Mouse (Mus musculus): ENCODE data around the gene Ngly1. TPM values are rescaled to one million over a fixed set of nuclear protein-coding genes. Genes with fewer than 3 reads are reported as not detected.
A peak's percentile ranks its signal among the peaks of the same experiment; 100 is the strongest.

The Ngly1 gene
- total RNA-seq (2014; rRNA removed; ENCODE audit: low replicate concordance) (25.7 and 34.3 TPM in 2 replicates), polyA plus RNA-seq (2015; fragmentation: Nextera tagmentation; extraction: Ambion mirVana) (27.0 and 29.3 TPM in 2 replicates)

DNA sequence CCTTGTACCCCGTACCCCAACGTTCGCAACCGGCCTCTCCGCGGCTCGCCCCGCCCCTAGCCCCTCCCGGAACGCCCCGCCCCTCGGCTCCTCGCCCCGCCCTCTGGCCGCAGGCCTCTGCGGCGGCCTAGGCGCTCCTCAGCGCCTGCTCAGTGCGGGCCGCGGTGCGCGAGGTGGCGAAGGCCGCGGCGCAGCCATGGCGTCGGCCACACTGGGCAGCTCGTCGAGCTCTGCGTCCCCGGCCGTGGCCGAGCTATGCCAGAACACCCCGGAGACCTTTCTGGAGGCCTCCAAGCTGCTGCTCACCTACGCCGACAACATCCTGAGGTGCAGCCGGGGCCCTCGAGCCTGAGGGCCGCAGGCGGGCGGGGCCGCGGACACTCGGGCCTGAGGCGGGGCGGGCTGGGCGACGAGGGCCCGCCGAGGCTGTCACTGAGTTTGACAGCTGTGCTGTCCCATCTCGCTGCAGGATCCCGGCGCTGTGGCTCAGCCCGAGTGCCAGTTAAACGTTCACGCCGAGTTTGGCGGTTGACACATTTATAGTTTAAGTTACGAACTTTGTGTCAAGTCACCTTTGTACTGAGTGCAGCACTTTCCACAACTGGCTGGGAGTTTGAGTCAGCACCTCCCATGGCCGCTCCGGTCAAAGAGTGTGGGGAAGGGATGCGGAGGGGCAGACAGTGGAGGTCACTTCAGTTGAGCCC, at the start of gene Ngly1, which contains the start of gene Oxsm:
TSS of gene Ngly1 (plus strand) at position 110 of the 704 bp plus-strand sequence.
TSS of gene Oxsm (minus strand) at position 638 of the 704 bp plus-strand sequence.
- TF ChIP-seq CTCF (IDR thresholded peaks at IDR 0.05; ENCODE audit: low read depth) (no peak), EP300 (IDR thresholded peaks at IDR 0.05; ENCODE audit: low read depth) (no peak)
- ATAC-seq (ENCODE audit: insufficient read depth, low read depth) (peak; percentile 99), DNase-seq (ENCODE audit: low spot score) (peak; percentile 72)
- H3K27me3 ChIP-seq (ENCODE audit: control insufficient read depth, insufficient read depth, low read length): no peaks in the 10 kb centered on the region
- H3K9ac ChIP-seq (replicated peaks; ENCODE audit: low read depth, low read length): peak within 1 kb of the TSS; percentile 91
- under 1% methylated on average over 65 of the region's 65 CpGs for whole genome bisulfite sequencing
- H3K4me1 ChIP-seq (ENCODE audit: control insufficient read depth, insufficient read depth): peaks cover 13% of the 10 kb centered on the region; the same call in 1 of the 2 replicates
- no peaks in the 10 kb centered on the region for H3K36me3 ChIP-seq (replicated peaks; ENCODE audit: control insufficient read depth, insufficient read depth, low read length)
- H3K4me3 ChIP-seq (ENCODE audit: low read depth, low read length): peak within 1 kb of the TSS; percentile 70
- H3K4me2 ChIP-seq (ENCODE audit: low read depth, low read length): peak within 1 kb of the TSS; percentile 75
- H3K27ac ChIP-seq (ENCODE audit: low read depth): peak within 1 kb of the TSS; percentile 92
- no peaks in the 10 kb centered on the region for H3K9me3 ChIP-seq (replicated peaks; ENCODE audit: control insufficient read depth, low read length)

DNA sequence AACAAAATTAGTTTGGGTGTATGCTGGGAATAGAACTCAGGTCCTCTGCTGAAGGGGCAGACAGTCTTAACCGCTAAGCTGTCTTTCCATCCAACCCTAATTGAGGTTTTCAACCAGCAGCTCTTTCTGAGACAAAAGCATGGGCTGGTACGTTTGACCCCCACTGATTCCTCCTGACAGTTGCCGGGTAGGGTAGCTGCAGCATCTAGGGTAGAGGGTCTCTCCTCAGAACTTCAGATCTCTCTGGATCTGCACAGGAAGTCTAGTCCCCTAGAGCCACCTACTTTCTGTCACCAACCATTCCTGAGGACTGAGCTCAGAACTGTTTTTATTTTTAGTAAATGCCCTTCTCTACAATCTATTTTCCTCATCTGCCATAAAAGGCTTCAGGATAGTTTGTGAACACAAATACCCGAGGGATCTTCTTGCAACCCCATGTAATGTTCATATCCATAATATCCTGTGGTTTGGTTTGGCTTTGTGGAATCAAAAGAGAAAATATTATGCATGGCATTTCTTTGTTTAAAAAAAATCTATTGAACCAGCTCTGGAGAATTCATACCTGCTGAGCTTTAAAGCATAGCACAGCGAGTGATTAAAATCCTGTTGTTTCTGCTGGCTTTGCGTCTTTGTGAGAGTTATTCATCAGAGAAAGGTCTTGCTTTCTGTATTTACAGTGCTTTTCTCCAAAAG, 48.7 kb upstream of the Ngly1 start:
- Histone ChIP-seq H3K36me3 (replicated peaks; ENCODE audit: control insufficient read depth, insufficient read depth, low read length) (no peaks in the 10 kb centered on the region), H3K4me1 (ENCODE audit: control insufficient read depth, insufficient read depth) (peaks cover 13% of the 10 kb centered on the region), H3K9me3 (replicated peaks; ENCODE audit: control insufficient read depth, low read length) (no peaks in the 10 kb centered on the region), H3K27ac (ENCODE audit: low read depth) (peak overlapping the region; percentile 55; the same call in 1 of the 2 replicates), H3K4me3 (ENCODE audit: low read depth, low read length) (no peak overlapping the region), H3K9ac (replicated peaks; ENCODE audit: low read depth, low read length) (no peak overlapping the region), H3K4me2 (ENCODE audit: low read depth, low read length) (peak overlapping the region; percentile 47), H3K27me3 (ENCODE audit: control insufficient read depth, insufficient read depth, low read length) (no peaks in the 10 kb centered on the region)
- ATAC-seq (ENCODE audit: insufficient read depth, low read depth) (peak; percentile 47; the same call in 1 of the 2 replicates), DNase-seq (ENCODE audit: low spot score) (peak; percentile 35)
- WGBS: 36% methylated on average over 6 of the region's 6 CpGs
- no peak for TF ChIP-seq CTCF (IDR thresholded peaks at IDR 0.05; ENCODE audit: low read depth)
- TF ChIP-seq EP300 (IDR thresholded peaks at IDR 0.05; ENCODE audit: low read depth): no peak

DNA sequence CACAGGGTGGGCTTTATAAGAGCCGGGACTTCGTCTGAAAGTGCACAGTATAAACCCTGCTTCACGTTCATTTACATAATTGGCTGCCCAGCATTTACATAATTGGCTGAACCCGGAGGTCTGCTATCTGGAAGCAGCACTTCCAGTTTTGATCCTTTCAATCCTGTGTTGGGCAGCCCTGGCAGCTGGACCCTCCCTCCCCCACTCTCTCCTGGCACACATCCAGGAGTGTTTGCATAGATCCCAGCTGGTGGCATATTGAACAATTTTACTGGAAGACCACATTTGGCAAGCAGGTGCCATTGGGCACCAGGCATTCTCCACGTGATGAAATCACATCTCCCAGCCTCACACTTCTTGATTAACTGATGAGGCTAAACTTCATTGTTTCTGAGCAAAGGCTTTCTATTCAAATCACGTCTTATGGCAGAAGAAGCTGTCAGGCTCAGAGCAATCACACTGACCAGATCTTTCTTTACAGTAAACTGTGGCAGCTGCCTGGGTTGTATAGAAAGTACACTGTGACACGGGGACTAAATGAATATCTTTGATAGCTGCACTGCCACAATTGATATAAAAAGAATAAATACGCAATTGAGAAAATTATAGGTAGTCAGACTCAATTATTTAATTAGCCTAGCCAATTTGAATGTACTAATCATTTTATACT, 48.0 kb upstream of the Ngly1 start:
- TF ChIP-seq EP300 (IDR thresholded peaks at IDR 0.05; ENCODE audit: low read depth): no peak
- no peak for TF ChIP-seq CTCF (IDR thresholded peaks at IDR 0.05; ENCODE audit: low read depth)
- no peak overlapping the region for H3K4me3 ChIP-seq (ENCODE audit: low read depth, low read length)
- no peak overlapping the region for H3K9ac ChIP-seq (replicated peaks; ENCODE audit: low read depth, low read length)
- H3K27me3 ChIP-seq (ENCODE audit: control insufficient read depth, insufficient read depth, low read length): no peaks in the 10 kb centered on the region
- 34% methylated on average over 8 of the region's 8 CpGs for WGBS
- H3K36me3 ChIP-seq (replicated peaks; ENCODE audit: control insufficient read depth, insufficient read depth, low read length): no peaks in the 10 kb centered on the region
- ATAC-seq (ENCODE audit: insufficient read depth, low read depth): peak; percentile 51
- H3K4me1 ChIP-seq (ENCODE audit: control insufficient read depth, insufficient read depth): peaks cover 13% of the 10 kb centered on the region
- DNase-seq (ENCODE audit: low spot score): no peak
- H3K9me3 ChIP-seq (replicated peaks; ENCODE audit: control insufficient read depth, low read length): no peaks in the 10 kb centered on the region
- peak overlapping the region; percentile 55; the same call in 1 of the 2 replicates for H3K27ac ChIP-seq (ENCODE audit: low read depth)
- H3K4me2 ChIP-seq (ENCODE audit: low read depth, low read length): peak overlapping the region; percentile 47

DNA sequence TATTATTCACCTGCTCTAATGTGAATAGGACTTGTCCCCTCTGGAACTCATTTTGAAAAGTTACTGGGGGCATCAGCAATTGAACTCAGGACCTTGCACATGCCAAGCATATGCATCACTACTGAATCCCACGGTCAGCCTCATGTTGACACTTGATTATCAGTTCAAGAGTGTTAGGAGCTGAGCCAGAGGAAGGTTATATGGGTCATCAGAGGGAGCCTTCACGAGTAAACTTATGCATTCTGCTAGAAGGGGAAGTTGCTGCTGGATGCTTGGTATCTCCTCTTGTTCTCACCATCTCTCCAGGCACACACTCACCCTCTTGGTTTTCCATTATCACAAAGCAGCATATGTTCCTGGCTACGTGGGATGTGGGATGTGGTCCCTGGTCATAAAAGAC, 47.4 kb upstream of the Ngly1 start:
- Histone ChIP-seq H3K4me2 (ENCODE audit: low read depth, low read length) (no peak overlapping the region), H3K27ac (ENCODE audit: low read depth) (no peak overlapping the region), H3K9me3 (replicated peaks; ENCODE audit: control insufficient read depth, low read length) (no peaks in the 10 kb centered on the region), H3K27me3 (ENCODE audit: control insufficient read depth, insufficient read depth, low read length) (no peaks in the 10 kb centered on the region), H3K4me3 (ENCODE audit: low read depth, low read length) (no peak overlapping the region), H3K36me3 (replicated peaks; ENCODE audit: control insufficient read depth, insufficient read depth, low read length) (no peaks in the 10 kb centered on the region), H3K4me1 (ENCODE audit: control insufficient read depth, insufficient read depth) (peaks cover 13% of the 10 kb centered on the region), H3K9ac (replicated peaks; ENCODE audit: low read depth, low read length) (no peak overlapping the region)
- ATAC-seq (ENCODE audit: insufficient read depth, low read depth) (no peak), DNase-seq (ENCODE audit: low spot score) (no peak)
- TF ChIP-seq CTCF (IDR thresholded peaks at IDR 0.05; ENCODE audit: low read depth) (no peak), EP300 (IDR thresholded peaks at IDR 0.05; ENCODE audit: low read depth) (no peak)
- 11% methylated on average over 3 of the region's 3 CpGs for WGBS

DNA sequence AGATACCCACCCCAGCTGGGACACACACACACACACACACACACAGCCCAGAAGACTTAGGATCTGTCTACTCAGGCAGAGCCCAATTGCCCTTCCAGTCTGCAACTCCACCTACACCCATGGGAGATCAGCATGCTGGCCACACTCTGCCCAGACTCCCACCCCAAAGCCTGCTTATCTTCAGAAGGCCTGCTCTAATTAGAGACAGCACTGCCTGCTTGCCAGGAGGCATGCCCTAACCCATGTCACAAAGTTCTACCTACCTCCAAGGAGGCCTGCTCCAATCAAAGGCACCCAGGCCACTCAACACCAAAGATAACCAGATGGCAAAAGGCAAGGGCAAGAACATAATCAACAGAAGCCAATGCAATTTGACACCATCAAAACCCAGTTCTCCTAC, 41.4 kb upstream of the Ngly1 start:
- Histone ChIP-seq H3K27ac (ENCODE audit: low read depth) (no peak overlapping the region), H3K9me3 (replicated peaks; ENCODE audit: control insufficient read depth, low read length) (no peaks in the 10 kb centered on the region), H3K27me3 (ENCODE audit: control insufficient read depth, insufficient read depth, low read length) (no peaks in the 10 kb centered on the region), H3K36me3 (replicated peaks; ENCODE audit: control insufficient read depth, insufficient read depth, low read length) (no peaks in the 10 kb centered on the region), H3K9ac (replicated peaks; ENCODE audit: low read depth, low read length) (no peak overlapping the region), H3K4me1 (ENCODE audit: control insufficient read depth, insufficient read depth) (no peaks in the 10 kb centered on the region), H3K4me3 (ENCODE audit: low read depth, low read length) (no peak overlapping the region), H3K4me2 (ENCODE audit: low read depth, low read length) (no peak overlapping the region)
- TF ChIP-seq CTCF (IDR thresholded peaks at IDR 0.05; ENCODE audit: low read depth) (no peak), EP300 (IDR thresholded peaks at IDR 0.05; ENCODE audit: low read depth) (no peak)
- no peak for ATAC-seq (ENCODE audit: insufficient read depth, low read depth)
- DNase-seq (ENCODE audit: low spot score): no peak

Measured in heart, postnatal 0 days (tissue).